Mouse (Mus musculus): ENCODE results near the gene Arhgef3. TPM values are rescaled to one million over a fixed set of nuclear protein-coding genes. Genes with fewer than 3 reads are reported as not detected.

The Arhgef3 gene
- polyA plus RNA-seq, 1 experiment from 2014 or later, result 1.6 TPM

- no peak overlapping the region for H3K4me3 ChIP-seq
- ATAC-seq, result no peak
- 75% methylated on average over 10 of the region's 10 CpGs for WGBS
- H3K4me1 ChIP-seq, result no peaks in the 10 kb centered on the region
- no peaks in the 10 kb centered on the region for H3K36me3 ChIP-seq (ENCODE audit: poor library complexity, severe bottlenecking)
- no peaks in the 10 kb centered on the region for H3K9me3 ChIP-seq (replicated peaks)
- H3K9ac ChIP-seq, result no peak overlapping the region
- H3K27ac ChIP-seq, result no peak overlapping the region
- H3K27me3 ChIP-seq, result no peaks in the 10 kb centered on the region
- no peak overlapping the region for H3K4me2 ChIP-seq
Measured at GRCm38 (mm10) chr14:27393806-27394205, 279.1 kb downstream of the Arhgef3 start.

- no peaks in the 10 kb centered on the region for H3K4me1 ChIP-seq
- H3K27ac ChIP-seq, result no peak overlapping the region
- H3K9ac ChIP-seq, result no peak overlapping the region
- no peak overlapping the region for H3K4me2 ChIP-seq
- H3K36me3 ChIP-seq (ENCODE audit: poor library complexity, severe bottlenecking), result no peaks in the 10 kb centered on the region
- no peaks in the 10 kb centered on the region for H3K27me3 ChIP-seq
- H3K9me3 ChIP-seq (replicated peaks), result no peaks in the 10 kb centered on the region
- no peak for ATAC-seq
- no peak overlapping the region for H3K4me3 ChIP-seq
- 82% methylated on average over 7 of the region's 7 CpGs for WGBS
Measured at GRCm38 (mm10) chr14:27396424-27396823, 281.7 kb downstream of the Arhgef3 start.

GRCm38 (mm10) chr14:27397526-27397925 is 282.8 kb downstream of the Arhgef3 start:
- H3K4me2 ChIP-seq, result no peak overlapping the region
- no peak for ATAC-seq
- 80% methylated on average over 6 of the region's 6 CpGs for WGBS
- H3K9ac ChIP-seq, result no peak overlapping the region
- H3K27ac ChIP-seq, result no peak overlapping the region
- no peaks in the 10 kb centered on the region for H3K4me1 ChIP-seq
- no peaks in the 10 kb centered on the region for H3K9me3 ChIP-seq (replicated peaks)
- no peaks in the 10 kb centered on the region for H3K27me3 ChIP-seq
- H3K4me3 ChIP-seq, result no peak overlapping the region
- no peaks in the 10 kb centered on the region for H3K36me3 ChIP-seq (ENCODE audit: poor library complexity, severe bottlenecking)

GRCm38 (mm10) chr14:27400495-27400894 is 285.8 kb downstream of the Arhgef3 start:
- ATAC-seq, result no peak

GRCm38 (mm10) chr14:27401717-27402278 is 287.1 kb downstream of the Arhgef3 start:
- Histone ChIP-seq H3K9ac (no peak overlapping the region), H3K27ac (no peak overlapping the region), H3K27me3 (no peaks in the 10 kb centered on the region), H3K4me1 (no peaks in the 10 kb centered on the region), H3K36me3 (ENCODE audit: poor library complexity, severe bottlenecking) (no peaks in the 10 kb centered on the region), H3K9me3 (replicated peaks) (no peaks in the 10 kb centered on the region), H3K4me3 (no peak overlapping the region), H3K4me2 (no peak overlapping the region)
- no peak for ATAC-seq
- WGBS, result 90% methylated on average over 12 of the region's 12 CpGs

More at GRCm38 (mm10) chr14:27400495-27400894, 285.8 kb downstream of the Arhgef3 start:
- Histone ChIP-seq H3K27ac (no peak overlapping the region), H3K4me2 (no peak overlapping the region), H3K4me1 (no peaks in the 10 kb centered on the region), H3K9ac (no peak overlapping the region), H3K27me3 (no peaks in the 10 kb centered on the region), H3K36me3 (ENCODE audit: poor library complexity, severe bottlenecking) (no peaks in the 10 kb centered on the region), H3K4me3 (no peak overlapping the region), H3K9me3 (replicated peaks) (no peaks in the 10 kb centered on the region)
- WGBS, result 88% methylated on average over 6 of the region's 6 CpGs

- no peaks in the 10 kb centered on the region for H3K27me3 ChIP-seq
- no peak overlapping the region for H3K4me2 ChIP-seq
- no peak overlapping the region for H3K9ac ChIP-seq
- 85% methylated on average over 10 of the region's 10 CpGs for WGBS
- ATAC-seq, result no peak
- H3K27ac ChIP-seq, result no peak overlapping the region
- H3K4me3 ChIP-seq, result no peak overlapping the region
- no peaks in the 10 kb centered on the region for H3K9me3 ChIP-seq (replicated peaks)
- no peaks in the 10 kb centered on the region for H3K4me1 ChIP-seq
- no peaks in the 10 kb centered on the region for H3K36me3 ChIP-seq (ENCODE audit: poor library complexity, severe bottlenecking)
Measured at GRCm38 (mm10) chr14:27402332-27403250, 287.9 kb downstream of the Arhgef3 start.

GRCm38 (mm10) chr14:27405452-27405851 is 290.8 kb downstream of the Arhgef3 start:
- no peak overlapping the region for H3K27ac ChIP-seq
- WGBS, result 95% methylated on average over 4 of the region's 4 CpGs
- H3K36me3 ChIP-seq (ENCODE audit: poor library complexity, severe bottlenecking), result no peaks in the 10 kb centered on the region
- no peak overlapping the region for H3K4me2 ChIP-seq
- no peak overlapping the region for H3K4me3 ChIP-seq
- no peak overlapping the region for H3K9ac ChIP-seq
- H3K27me3 ChIP-seq, result no peaks in the 10 kb centered on the region
- no peak for ATAC-seq
- H3K9me3 ChIP-seq (replicated peaks), result peaks cover 4% of the 10 kb centered on the region
- no peaks in the 10 kb centered on the region for H3K4me1 ChIP-seq

- no peaks in the 10 kb centered on the region for H3K36me3 ChIP-seq (ENCODE audit: poor library complexity, severe bottlenecking)
- no peaks in the 10 kb centered on the region for H3K4me1 ChIP-seq
- H3K27ac ChIP-seq, result no peak overlapping the region
- no peaks in the 10 kb centered on the region for H3K27me3 ChIP-seq
- ATAC-seq, result no peak
- H3K9me3 ChIP-seq (replicated peaks), result peaks cover 4% of the 10 kb centered on the region
- WGBS, result 95% methylated on average over 2 of the region's 2 CpGs
- H3K4me2 ChIP-seq, result no peak overlapping the region
- no peak overlapping the region for H3K9ac ChIP-seq
- no peak overlapping the region for H3K4me3 ChIP-seq
Measured at GRCm38 (mm10) chr14:27405947-27406346, 291.2 kb downstream of the Arhgef3 start.

- no peak for ATAC-seq
- Histone ChIP-seq H3K4me1 (no peaks in the 10 kb centered on the region), H3K27ac (no peak overlapping the region), H3K9ac (no peak overlapping the region), H3K4me3 (no peak overlapping the region), H3K27me3 (no peaks in the 10 kb centered on the region), H3K4me2 (no peak overlapping the region), H3K36me3 (ENCODE audit: poor library complexity, severe bottlenecking) (no peaks in the 10 kb centered on the region), H3K9me3 (replicated peaks) (peaks cover 4% of the 10 kb centered on the region)
- 90% methylated on average over 3 of the region's 3 CpGs for WGBS
Measured at GRCm38 (mm10) chr14:27408240-27408639, 293.5 kb downstream of the Arhgef3 start.

GRCm38 (mm10) chr14:27409662-27410061 is 295.0 kb downstream of the Arhgef3 start:
- H3K27ac ChIP-seq, result no peak overlapping the region
- no peaks in the 10 kb centered on the region for H3K4me1 ChIP-seq
- no peaks in the 10 kb centered on the region for H3K36me3 ChIP-seq (ENCODE audit: poor library complexity, severe bottlenecking)
- H3K4me2 ChIP-seq, result no peak overlapping the region
- H3K27me3 ChIP-seq, result no peaks in the 10 kb centered on the region
- H3K9ac ChIP-seq, result no peak overlapping the region
- ATAC-seq, result no peak
- WGBS, result 91% methylated on average over 3 of the region's 3 CpGs
- no peak overlapping the region for H3K4me3 ChIP-seq
- H3K9me3 ChIP-seq (replicated peaks), result peaks cover 4% of the 10 kb centered on the region

GRCm38 (mm10) chr14:27411492-27411891 is 296.8 kb downstream of the Arhgef3 start:
- H3K9me3 ChIP-seq (replicated peaks), result peaks cover 4% of the 10 kb centered on the region
- H3K4me2 ChIP-seq, result no peak overlapping the region
- H3K27ac ChIP-seq, result no peak overlapping the region
- no peak overlapping the region for H3K4me3 ChIP-seq
- no peaks in the 10 kb centered on the region for H3K4me1 ChIP-seq
- no peaks in the 10 kb centered on the region for H3K27me3 ChIP-seq
- no peak for ATAC-seq
- WGBS, result 94% methylated on average over 7 of the region's 7 CpGs
- H3K9ac ChIP-seq, result no peak overlapping the region
- H3K36me3 ChIP-seq (ENCODE audit: poor library complexity, severe bottlenecking), result no peaks in the 10 kb centered on the region

- peaks cover 4% of the 10 kb centered on the region for H3K9me3 ChIP-seq (replicated peaks)
- H3K4me1 ChIP-seq, result no peaks in the 10 kb centered on the region
- H3K27ac ChIP-seq, result no peak overlapping the region
- ATAC-seq, result no peak
- H3K4me2 ChIP-seq, result no peak overlapping the region
- no peaks in the 10 kb centered on the region for H3K36me3 ChIP-seq (ENCODE audit: poor library complexity, severe bottlenecking)
- 89% methylated on average over 8 of the region's 8 CpGs for WGBS
- no peak overlapping the region for H3K9ac ChIP-seq
- H3K27me3 ChIP-seq, result no peaks in the 10 kb centered on the region
- H3K4me3 ChIP-seq, result no peak overlapping the region
Measured at GRCm38 (mm10) chr14:27412699-27413098, 298.0 kb downstream of the Arhgef3 start.

Data from forebrain, embryonic 13.5 days (tissue).